Mouse (Mus musculus): Measurements from ENCODE around the gene Hectd1. TPM values are rescaled to one million over a fixed set of nuclear protein-coding genes. Genes with fewer than 3 reads are reported as not detected.

Gene Hectd1
- 7.2 TPM for polyA plus RNA-seq (2015; fragmentation: Illumina TruSeq; extraction: RNeasy Lipid Tissue Mini Kit (QIAGEN cat#74804); ENCODE audit: insufficient read depth, low read depth, low replicate concordance)

GRCm38 (mm10) chr12:51829290-51830076, at the start of gene Hectd1:
Gene Hectd1 (minus strand): TSS chr12:51829536.

Other genes starting within 250 kb of the Hectd1 start
- 0.33 TPM for gene Coch, start 236.2 kb downstream of the Hectd1 start, polyA plus RNA-seq (2015; fragmentation: Illumina TruSeq; extraction: RNeasy Lipid Tissue Mini Kit (QIAGEN cat#74804); ENCODE audit: insufficient read depth, low read depth, low replicate concordance)
- gene Ap4s1, start 138.5 kb downstream of the Hectd1 start, polyA plus RNA-seq (2015; fragmentation: Illumina TruSeq; extraction: RNeasy Lipid Tissue Mini Kit (QIAGEN cat#74804); ENCODE audit: insufficient read depth, low read depth, low replicate concordance), result 9.4 TPM
- 8.8 TPM for gene Strn3, start 137.6 kb downstream of the Hectd1 start, polyA plus RNA-seq (2015; fragmentation: Illumina TruSeq; extraction: RNeasy Lipid Tissue Mini Kit (QIAGEN cat#74804); ENCODE audit: insufficient read depth, low read depth, low replicate concordance)
- gene Heatr5a, start 141.8 kb upstream of the Hectd1 start, polyA plus RNA-seq (2015; fragmentation: Illumina TruSeq; extraction: RNeasy Lipid Tissue Mini Kit (QIAGEN cat#74804); ENCODE audit: insufficient read depth, low read depth, low replicate concordance), result 3.9 TPM
- gene Dtd2, start 177.0 kb upstream of the Hectd1 start, polyA plus RNA-seq (2015; fragmentation: Illumina TruSeq; extraction: RNeasy Lipid Tissue Mini Kit (QIAGEN cat#74804); ENCODE audit: insufficient read depth, low read depth, low replicate concordance), result 1.1 TPM
- gene Gpr33, start 198.5 kb upstream of the Hectd1 start, polyA plus RNA-seq (2015; fragmentation: Illumina TruSeq; extraction: RNeasy Lipid Tissue Mini Kit (QIAGEN cat#74804); ENCODE audit: insufficient read depth, low read depth, low replicate concordance), result not detected